Mouse (Mus musculus): Measurements from ENCODE around the gene Rbm15. TPM values are rescaled to one million over a fixed set of nuclear protein-coding genes. Genes with fewer than 3 reads are reported as not detected.
"Not testable (repeated sequence)": the region's sequence is repeated elsewhere in the genome, so short reads cannot be mapped to it uniquely, and the experiment has no call there.

Rbm15 gene
- polyA plus RNA-seq, 1 experiment from 2014 or later: 20.7 TPM

GRCm38 (mm10) chr3:107317338-107317737 is 16.1 kb downstream of the Rbm15 start:
- no peak overlapping the region for H3K4me2 ChIP-seq (replicated peaks; ENCODE audit: low read depth, low read length)
- peaks cover 15% of the 10 kb centered on the region; the same call in 1 of the 2 replicates for H3K36me3 ChIP-seq (ENCODE audit: control insufficient read depth, insufficient read depth, low read length)
- 91% methylated on average over 3 of the region's 3 CpGs for WGBS
- H3K9ac ChIP-seq (replicated peaks; ENCODE audit: low read depth, low read length): no peak overlapping the region
- no peaks in the 10 kb centered on the region for H3K9me3 ChIP-seq (ENCODE audit: control insufficient read depth, low read depth, low read length)
- H3K27ac ChIP-seq (ENCODE audit: low read length): no peak overlapping the region
- no peaks in the 10 kb centered on the region for H3K27me3 ChIP-seq (ENCODE audit: control insufficient read depth, insufficient read depth, low read length)
- ATAC-seq (ENCODE audit: insufficient number of reproducible peaks, insufficient read depth, low FRiP score, low read depth): no peak
- no peaks in the 10 kb centered on the region for H3K4me1 ChIP-seq (ENCODE audit: control insufficient read depth, insufficient read depth, low read length)
- H3K4me3 ChIP-seq (ENCODE audit: low read depth, low read length): no peak overlapping the region

- H3K9me3 ChIP-seq (ENCODE audit: control insufficient read depth, low read depth, low read length); H3K4me3 ChIP-seq (ENCODE audit: low read depth, low read length); ATAC-seq (ENCODE audit: insufficient number of reproducible peaks, insufficient read depth, low FRiP score, low read depth); H3K4me2 ChIP-seq (replicated peaks; ENCODE audit: low read depth, low read length); H3K4me1 ChIP-seq (ENCODE audit: control insufficient read depth, insufficient read depth, low read length); H3K27ac ChIP-seq (ENCODE audit: low read length); H3K9ac ChIP-seq (replicated peaks; ENCODE audit: low read depth, low read length); H3K27me3 ChIP-seq (ENCODE audit: control insufficient read depth, insufficient read depth, low read length): not testable (repeated sequence)
- 75% methylated on average over 4 of the region's 4 CpGs for WGBS
- peaks cover 12% of the 10 kb centered on the region; the same call in 1 of the 2 replicates for H3K36me3 ChIP-seq (ENCODE audit: control insufficient read depth, insufficient read depth, low read length)
Measured at GRCm38 (mm10) chr3:107296917-107297316, 36.6 kb downstream of the Rbm15 start.

- no peak for ATAC-seq (ENCODE audit: insufficient number of reproducible peaks, insufficient read depth, low FRiP score, low read depth)
- H3K4me3 ChIP-seq (ENCODE audit: low read depth, low read length): no peak overlapping the region
- no peak overlapping the region for H3K27ac ChIP-seq (ENCODE audit: low read length)
Measured at GRCm38 (mm10) chr3:107295672-107296360, 37.7 kb downstream of the Rbm15 start.

GRCm38 (mm10) chr3:107290764-107291381 is 42.6 kb downstream of the Rbm15 start, which contains the start of gene Slc16a4:
Gene Slc16a4 (plus strand): TSS chr3:107291230.
- WGBS: 16% methylated on average over 9 of the region's 9 CpGs
- ATAC-seq (ENCODE audit: insufficient number of reproducible peaks, insufficient read depth, low FRiP score, low read depth): peak; percentile 85; the same call in 1 of the 2 replicates
- 0 out of 2 replicates have a peak, but pooled peaks cover 6% of the 10 kb centered on the region for H3K4me1 ChIP-seq (ENCODE audit: control insufficient read depth, insufficient read depth, low read length)
- H3K4me3 ChIP-seq (ENCODE audit: low read depth, low read length): no peak within 1 kb of the TSS
- H3K4me2 ChIP-seq (replicated peaks; ENCODE audit: low read depth, low read length): peak within 1 kb of the TSS; percentile 19; the same call in 1 of the 2 replicates
- H3K9ac ChIP-seq (replicated peaks; ENCODE audit: low read depth, low read length): no peak within 1 kb of the TSS
- no peaks in the 10 kb centered on the region for H3K36me3 ChIP-seq (ENCODE audit: control insufficient read depth, insufficient read depth, low read length)
- H3K27ac ChIP-seq (ENCODE audit: low read length): peak within 1 kb of the TSS; percentile 49; the same call in 1 of the 2 replicates
- no peaks in the 10 kb centered on the region for H3K27me3 ChIP-seq (ENCODE audit: control insufficient read depth, insufficient read depth, low read length)
- H3K9me3 ChIP-seq (ENCODE audit: control insufficient read depth, low read depth, low read length): no peaks in the 10 kb centered on the region

More at GRCm38 (mm10) chr3:107295672-107296360, 37.7 kb downstream of the Rbm15 start:
- no peaks in the 10 kb centered on the region for H3K9me3 ChIP-seq (ENCODE audit: control insufficient read depth, low read depth, low read length)
- H3K9ac ChIP-seq (replicated peaks; ENCODE audit: low read depth, low read length): no peak overlapping the region
- 81% methylated on average over 5 of the region's 5 CpGs for WGBS
- H3K4me1 ChIP-seq (ENCODE audit: control insufficient read depth, insufficient read depth, low read length): 0 out of 2 replicates have a peak, but pooled peaks cover 4% of the 10 kb centered on the region
- H3K36me3 ChIP-seq (ENCODE audit: control insufficient read depth, insufficient read depth, low read length): peaks cover 4% of the 10 kb centered on the region; the same call in 1 of the 2 replicates
- H3K27me3 ChIP-seq (ENCODE audit: control insufficient read depth, insufficient read depth, low read length): no peaks in the 10 kb centered on the region
- no peak overlapping the region for H3K4me2 ChIP-seq (replicated peaks; ENCODE audit: low read depth, low read length)

GRCm38 (mm10) chr3:107287346-107287745 is 46.1 kb downstream of the Rbm15 start:
- Histone ChIP-seq H3K27ac (ENCODE audit: low read length) (no peak overlapping the region), H3K4me1 (ENCODE audit: control insufficient read depth, insufficient read depth, low read length) (0 out of 2 replicates have a peak, but pooled peaks cover 6% of the 10 kb centered on the region), H3K27me3 (ENCODE audit: control insufficient read depth, insufficient read depth, low read length) (no peaks in the 10 kb centered on the region), H3K36me3 (ENCODE audit: control insufficient read depth, insufficient read depth, low read length) (peaks cover 12% of the 10 kb centered on the region; the same call in 1 of the 2 replicates), H3K4me3 (ENCODE audit: low read depth, low read length) (no peak overlapping the region), H3K9me3 (ENCODE audit: control insufficient read depth, low read depth, low read length) (no peaks in the 10 kb centered on the region), H3K9ac (replicated peaks; ENCODE audit: low read depth, low read length) (no peak overlapping the region), H3K4me2 (replicated peaks; ENCODE audit: low read depth, low read length) (no peak overlapping the region)
- no peak for ATAC-seq (ENCODE audit: insufficient number of reproducible peaks, insufficient read depth, low FRiP score, low read depth)

- Histone ChIP-seq H3K27ac (ENCODE audit: low read length) (no peak overlapping the region), H3K9ac (replicated peaks; ENCODE audit: low read depth, low read length) (no peak overlapping the region), H3K4me1 (ENCODE audit: control insufficient read depth, insufficient read depth, low read length) (0 out of 2 replicates have a peak, but pooled peaks cover 3% of the 10 kb centered on the region), H3K4me2 (replicated peaks; ENCODE audit: low read depth, low read length) (no peak overlapping the region), H3K9me3 (ENCODE audit: control insufficient read depth, low read depth, low read length) (no peaks in the 10 kb centered on the region), H3K36me3 (ENCODE audit: control insufficient read depth, insufficient read depth, low read length) (peaks cover 20% of the 10 kb centered on the region), H3K4me3 (ENCODE audit: low read depth, low read length) (no peak overlapping the region), H3K27me3 (ENCODE audit: control insufficient read depth, insufficient read depth, low read length) (no peaks in the 10 kb centered on the region)
- ATAC-seq (ENCODE audit: insufficient number of reproducible peaks, insufficient read depth, low FRiP score, low read depth): no peak
- WGBS: 80% methylated on average over 2 of the region's 2 CpGs
Measured at GRCm38 (mm10) chr3:107286123-107286522, 47.4 kb downstream of the Rbm15 start.

GRCm38 (mm10) chr3:107278479-107279269 is 54.8 kb downstream of the Rbm15 start, which contains the start of gene Lamtor5:
Gene Lamtor5 (plus strand): TSS chr3:107278858.
- no peaks in the 10 kb centered on the region for H3K9me3 ChIP-seq (ENCODE audit: control insufficient read depth, low read depth, low read length)
- peak; percentile 86; the same call in 1 of the 2 replicates for ATAC-seq (ENCODE audit: insufficient number of reproducible peaks, insufficient read depth, low FRiP score, low read depth)
- H3K4me2 ChIP-seq (replicated peaks; ENCODE audit: low read depth, low read length): peak within 1 kb of the TSS; percentile 63
- H3K27me3 ChIP-seq (ENCODE audit: control insufficient read depth, insufficient read depth, low read length): no peaks in the 10 kb centered on the region
- no peak within 1 kb of the TSS for H3K27ac ChIP-seq (ENCODE audit: low read length)
- H3K4me3 ChIP-seq (ENCODE audit: low read depth, low read length): peak within 1 kb of the TSS; percentile 80
- H3K9ac ChIP-seq (replicated peaks; ENCODE audit: low read depth, low read length): peak within 1 kb of the TSS; percentile 65
- 3% methylated on average over 43 of the region's 43 CpGs for WGBS
- peaks cover 15% of the 10 kb centered on the region for H3K36me3 ChIP-seq (ENCODE audit: control insufficient read depth, insufficient read depth, low read length)
- H3K4me1 ChIP-seq (ENCODE audit: control insufficient read depth, insufficient read depth, low read length): peaks cover 9% of the 10 kb centered on the region

GRCm38 (mm10) chr3:107276626-107277025 is 56.8 kb downstream of the Rbm15 start:
- no peak overlapping the region for H3K4me3 ChIP-seq (ENCODE audit: low read depth, low read length)
- WGBS: 87% methylated on average over 3 of the region's 3 CpGs

More at GRCm38 (mm10) chr3:107276626-107277025, 56.8 kb downstream of the Rbm15 start:
- Histone ChIP-seq H3K4me2 (replicated peaks; ENCODE audit: low read depth, low read length) (no peak overlapping the region), H3K4me1 (ENCODE audit: control insufficient read depth, insufficient read depth, low read length) (peaks cover 9% of the 10 kb centered on the region), H3K27ac (ENCODE audit: low read length) (no peak overlapping the region), H3K9me3 (ENCODE audit: control insufficient read depth, low read depth, low read length) (no peaks in the 10 kb centered on the region), H3K27me3 (ENCODE audit: control insufficient read depth, insufficient read depth, low read length) (no peaks in the 10 kb centered on the region), H3K9ac (replicated peaks; ENCODE audit: low read depth, low read length) (no peak overlapping the region), H3K36me3 (ENCODE audit: control insufficient read depth, insufficient read depth, low read length) (0 out of 2 replicates have a peak, but pooled peaks cover under 1% of the 10 kb centered on the region)
- no peak for ATAC-seq (ENCODE audit: insufficient number of reproducible peaks, insufficient read depth, low FRiP score, low read depth)

Measured in stomach, embryonic 14.5 days (tissue).